Mouse (Mus musculus): Measurements from ENCODE around the gene 6030458C11Rik. TPM values are rescaled to one million over a fixed set of nuclear protein-coding genes. Genes with fewer than 3 reads are reported as not detected.

The 6030458C11Rik gene
- total RNA-seq (2021): 10 to 100 TPM; 16.3 to 19.1 TPM
- long read RNA-seq, experiment 1, transcript 6030458C11Rik-201 (9 exons, 3,966 nt): major isoform, 16 of 23 reads
- long read RNA-seq, experiment 1, partial matches to known transcripts: 0 of 23 reads
- long read RNA-seq, experiment 1, other reads (novel, unspliced or antisense): 5 of 23 reads
- long read RNA-seq, experiment 2, transcript 6030458C11Rik-201 (9 exons, 3,966 nt): major isoform, 28 of 36 reads
- long read RNA-seq, experiment 2, partial matches to known transcripts: 1 of 36 reads
- long read RNA-seq, experiment 2, other reads (novel, unspliced or antisense): 7 of 36 reads

DNA sequence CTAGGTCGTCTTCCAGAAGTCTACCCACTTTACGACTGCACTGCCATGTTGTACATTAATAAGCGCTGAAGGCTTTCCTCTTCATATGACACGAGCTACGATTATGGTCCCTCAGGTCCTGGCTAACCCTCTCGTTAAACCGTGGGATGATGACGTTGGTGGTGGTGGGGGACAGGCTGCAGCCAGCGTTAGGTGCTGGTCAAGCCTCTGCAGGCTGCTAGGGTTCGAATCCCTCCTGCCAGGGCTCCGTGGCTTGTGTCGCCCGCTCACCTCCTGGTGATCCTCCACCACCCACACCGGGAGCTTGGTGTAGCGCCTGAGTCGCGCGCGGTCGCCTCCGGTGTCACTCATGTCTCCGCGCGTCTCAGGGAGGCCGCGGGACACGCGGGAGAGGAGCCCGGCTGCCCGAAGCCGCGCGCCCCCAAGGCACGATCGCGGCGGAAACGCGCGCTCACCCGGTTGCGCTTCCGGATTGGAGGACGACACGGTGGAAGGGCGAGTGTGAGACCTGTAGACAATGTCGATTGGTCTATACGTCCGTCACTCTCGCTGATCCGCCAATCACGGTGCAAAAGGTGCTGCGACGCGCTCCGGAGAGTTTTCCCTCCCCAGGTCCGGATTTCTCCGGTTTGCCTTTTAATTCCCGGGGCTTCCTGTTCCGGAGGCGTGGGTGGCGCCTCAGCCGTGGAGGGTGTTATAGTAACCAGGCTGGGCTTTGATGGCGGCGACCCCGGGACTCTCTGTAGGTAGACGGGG, at the start of gene 6030458C11Rik, which contains the start of gene Drosha:
Gene 6030458C11Rik, minus strand, starts transcription at position 453 of the 756 bp plus-strand sequence.
Gene Drosha, plus strand, starts transcription at position 619 of the 756 bp plus-strand sequence.
- peak; percentile 95 to 97 for DNase-seq (ENCODE audit: low spot score in 2 of 2)

DNA sequence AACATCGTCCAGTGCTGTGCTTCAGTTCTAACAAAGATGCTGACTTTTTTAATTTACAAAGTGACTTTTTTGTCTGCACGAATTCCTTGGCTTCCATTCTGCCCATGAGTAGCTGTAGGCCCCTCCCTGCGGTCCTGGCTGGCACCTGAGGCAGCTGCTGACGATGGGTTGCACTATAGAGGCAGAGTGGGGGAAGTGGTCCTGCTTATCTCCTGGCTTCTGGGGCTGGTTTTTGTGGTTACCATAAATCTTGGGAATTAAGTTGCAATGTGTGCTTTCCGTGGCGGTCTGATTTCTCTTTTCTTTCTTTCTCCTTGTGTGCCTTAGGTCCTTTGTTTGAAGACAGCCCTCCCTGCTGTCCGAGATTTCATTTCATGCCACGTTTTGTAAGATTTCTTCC, 42.8 kb upstream of the 6030458C11Rik start:
- DNase-seq (ENCODE audit: low spot score in 2 of 2): no peak

DNA sequence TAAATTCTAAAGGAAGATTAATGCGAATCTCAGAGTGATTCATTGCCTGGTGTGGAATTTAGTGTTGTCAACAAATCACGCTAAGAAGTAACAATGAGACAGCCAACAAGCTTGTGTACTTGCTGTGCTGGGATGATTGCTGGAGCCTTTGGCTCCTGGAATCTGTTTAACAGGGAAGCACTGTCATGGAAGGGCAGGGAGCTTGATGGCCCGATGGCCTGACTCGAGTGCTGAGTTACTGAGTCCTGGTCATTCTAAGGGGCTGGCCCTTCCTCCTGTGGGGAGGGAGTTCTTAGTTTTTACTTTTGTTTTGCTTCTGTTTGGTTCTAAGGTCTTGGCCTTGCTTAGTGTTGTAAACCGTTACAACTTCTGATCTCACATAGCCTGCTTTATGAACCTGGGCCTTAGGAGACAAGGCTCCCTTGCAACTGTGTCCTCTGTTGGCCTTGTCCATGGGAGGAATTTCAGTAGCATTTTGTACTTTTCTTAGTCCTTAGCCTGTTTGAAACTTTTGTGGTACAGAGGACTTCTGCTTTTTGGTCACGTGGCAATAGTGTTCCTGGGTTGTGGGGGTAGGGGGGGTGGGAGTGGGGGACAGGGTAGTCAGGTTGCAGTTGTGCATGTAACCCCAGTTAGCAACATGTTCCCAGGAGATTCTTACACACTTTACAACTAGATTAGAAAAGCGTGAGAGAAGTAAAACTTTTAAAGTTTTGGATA, 41.3 kb upstream of the 6030458C11Rik start:
- DNase-seq (ENCODE audit: low spot score in 2 of 2): no peak

DNA sequence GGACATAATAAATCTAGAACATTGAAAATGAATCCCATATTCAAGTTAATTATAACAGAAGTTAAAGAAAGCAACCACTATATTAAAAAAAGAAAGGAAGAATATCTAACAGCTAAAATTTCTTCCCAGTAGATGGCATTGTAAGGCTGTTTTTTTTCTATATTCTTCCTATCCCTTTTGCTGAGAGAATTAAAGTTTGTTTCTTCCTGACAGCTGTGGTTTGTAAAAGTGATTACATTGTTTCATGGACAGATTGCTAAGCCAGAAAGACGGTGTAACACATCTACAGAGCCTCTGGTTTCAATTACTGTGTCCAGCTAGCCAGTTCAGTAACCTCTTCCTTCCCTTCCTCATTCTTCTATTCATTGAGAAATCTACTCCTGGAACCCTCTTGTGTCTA, 39.2 kb upstream of the 6030458C11Rik start:
- no peak for DNase-seq (ENCODE audit: low spot score in 2 of 2)

DNA sequence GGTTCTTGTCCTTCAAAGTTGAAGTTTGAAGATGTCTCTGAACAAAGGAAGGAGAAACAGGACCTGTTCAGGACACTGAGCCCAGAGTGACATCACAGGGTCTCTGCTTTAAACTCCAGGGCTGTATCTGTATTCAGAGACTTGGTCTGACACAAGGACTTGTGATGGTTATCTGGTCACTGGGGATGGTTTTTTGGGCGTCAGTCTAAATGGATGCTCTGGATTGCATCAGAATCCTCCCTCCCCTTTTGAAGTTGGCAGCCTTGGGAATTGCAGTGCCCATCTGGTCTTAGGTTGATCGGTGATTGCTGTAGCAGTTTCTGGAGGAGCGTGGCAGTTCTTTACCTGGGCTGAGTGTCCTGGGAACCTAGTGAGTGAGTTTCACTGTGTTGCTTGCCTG, 37.6 kb upstream of the 6030458C11Rik start:
- DNase-seq (ENCODE audit: low spot score in 2 of 2): no peak

DNA sequence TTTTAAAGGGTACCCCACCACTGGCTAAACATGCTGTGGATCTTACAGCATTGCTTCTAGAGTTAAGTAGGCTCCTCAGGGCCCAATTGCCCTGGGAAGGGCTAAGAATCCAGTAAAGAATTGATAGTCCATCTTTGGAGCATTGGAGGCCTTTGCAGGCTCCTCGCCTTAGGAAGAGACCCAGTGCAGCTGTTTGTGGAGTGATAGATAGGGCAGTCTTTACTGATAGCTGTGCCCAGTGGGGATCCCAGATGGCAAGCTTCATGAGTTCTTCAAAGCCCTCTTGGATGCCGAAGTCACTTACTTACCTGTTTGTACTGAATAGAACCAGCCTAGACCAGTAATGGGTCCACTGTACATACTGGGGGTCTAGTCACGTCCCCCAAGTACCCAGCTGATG, 34.2 kb upstream of the 6030458C11Rik start:
- no peak for DNase-seq (ENCODE audit: low spot score in 2 of 2)

DNA sequence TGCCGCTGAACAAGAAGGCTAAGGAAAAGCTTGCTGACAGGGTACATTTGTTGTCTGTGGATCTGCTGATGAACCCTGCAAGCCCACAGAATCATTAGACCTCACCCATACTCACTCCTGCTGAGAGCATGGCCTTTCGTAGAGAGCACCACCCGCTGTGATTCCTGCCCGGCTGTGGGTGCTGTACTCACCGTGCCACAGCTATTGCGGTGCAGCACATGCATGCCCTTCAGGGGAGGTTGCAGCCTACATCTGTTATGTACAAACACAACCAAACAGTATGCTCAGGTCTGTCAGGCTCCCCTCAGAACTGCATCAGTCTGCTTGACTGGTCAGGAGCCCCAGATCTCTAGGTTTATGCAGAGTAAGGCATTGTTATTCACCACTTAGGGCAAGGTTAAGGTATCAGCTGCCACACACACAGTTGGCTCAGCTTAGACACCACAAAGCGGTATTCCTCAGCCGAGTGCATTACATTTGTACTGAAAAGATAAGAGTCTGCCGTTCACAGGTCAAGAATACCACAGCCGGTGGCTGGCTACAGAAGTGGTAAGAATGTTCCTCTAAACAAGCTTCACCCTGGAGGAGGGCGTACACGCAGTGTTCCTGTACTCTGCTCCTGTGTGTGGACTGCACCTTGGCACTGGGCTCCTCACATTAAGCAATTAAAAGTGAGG, 33.5 kb upstream of the 6030458C11Rik start:
- DNase-seq (ENCODE audit: low spot score in 2 of 2): no peak

DNA sequence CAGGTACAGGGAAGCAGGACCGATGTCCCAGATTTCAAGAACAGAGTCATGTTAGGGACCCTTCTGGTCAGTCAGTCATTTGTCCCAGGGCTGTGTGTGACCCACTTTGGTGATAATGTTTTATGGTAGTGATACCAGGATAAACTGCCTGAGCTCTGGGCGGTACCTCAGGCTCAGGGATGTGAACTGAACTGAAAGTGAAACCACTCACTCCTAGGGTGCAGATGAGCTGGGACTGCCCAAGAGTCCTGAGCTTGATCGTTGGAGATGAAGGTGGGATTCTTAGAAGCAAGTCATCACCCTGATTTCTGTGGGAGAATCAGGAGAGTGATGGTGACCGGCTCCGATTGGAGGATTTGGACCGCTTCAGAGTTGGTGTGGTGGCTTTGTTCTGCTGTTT, 32.3 kb upstream of the 6030458C11Rik start:
- DNase-seq (ENCODE audit: low spot score in 2 of 2): no peak

DNA sequence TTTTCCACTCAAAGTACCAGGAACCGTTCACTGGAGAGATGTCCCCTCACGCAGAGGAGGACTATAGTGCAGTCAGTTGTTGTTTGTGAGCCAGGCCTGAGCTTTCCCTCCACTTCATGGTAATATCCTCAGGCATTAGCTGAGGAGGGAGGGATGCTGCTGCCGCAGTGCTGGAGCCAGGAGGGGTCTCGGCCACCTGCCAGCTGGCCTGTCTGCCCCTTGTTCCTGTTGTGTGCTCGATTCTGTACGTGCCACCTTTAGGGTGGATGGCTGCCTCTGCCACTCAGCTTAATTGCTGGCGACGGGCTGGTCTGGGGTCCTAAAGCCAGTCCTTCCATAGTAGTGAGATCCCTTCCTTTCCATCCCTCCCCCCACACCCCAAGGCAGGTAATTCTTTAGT, 29.0 kb upstream of the 6030458C11Rik start:
- DNase-seq (ENCODE audit: low spot score in 2 of 2): no peak

DNA sequence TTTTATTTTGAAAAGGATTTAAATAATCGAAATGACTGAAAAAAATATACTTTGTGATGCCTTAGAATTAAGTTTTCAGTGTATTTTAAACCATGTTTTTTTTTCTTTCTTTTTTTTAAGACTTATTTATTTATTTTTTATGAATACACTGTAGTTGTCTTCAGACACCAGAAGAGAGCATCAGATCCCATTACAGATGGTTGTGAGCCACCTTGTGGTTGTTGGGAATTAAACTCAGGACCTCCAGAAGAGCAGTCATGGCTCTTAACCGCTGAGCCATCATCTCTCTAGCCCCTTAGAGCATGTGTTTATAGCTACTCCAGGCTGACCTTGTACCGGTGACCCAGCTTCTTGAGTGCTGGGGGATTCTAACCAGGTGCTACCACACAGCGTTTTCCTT, 24.9 kb upstream of the 6030458C11Rik start:
- no peak for DNase-seq (ENCODE audit: low spot score in 2 of 2)

DNA sequence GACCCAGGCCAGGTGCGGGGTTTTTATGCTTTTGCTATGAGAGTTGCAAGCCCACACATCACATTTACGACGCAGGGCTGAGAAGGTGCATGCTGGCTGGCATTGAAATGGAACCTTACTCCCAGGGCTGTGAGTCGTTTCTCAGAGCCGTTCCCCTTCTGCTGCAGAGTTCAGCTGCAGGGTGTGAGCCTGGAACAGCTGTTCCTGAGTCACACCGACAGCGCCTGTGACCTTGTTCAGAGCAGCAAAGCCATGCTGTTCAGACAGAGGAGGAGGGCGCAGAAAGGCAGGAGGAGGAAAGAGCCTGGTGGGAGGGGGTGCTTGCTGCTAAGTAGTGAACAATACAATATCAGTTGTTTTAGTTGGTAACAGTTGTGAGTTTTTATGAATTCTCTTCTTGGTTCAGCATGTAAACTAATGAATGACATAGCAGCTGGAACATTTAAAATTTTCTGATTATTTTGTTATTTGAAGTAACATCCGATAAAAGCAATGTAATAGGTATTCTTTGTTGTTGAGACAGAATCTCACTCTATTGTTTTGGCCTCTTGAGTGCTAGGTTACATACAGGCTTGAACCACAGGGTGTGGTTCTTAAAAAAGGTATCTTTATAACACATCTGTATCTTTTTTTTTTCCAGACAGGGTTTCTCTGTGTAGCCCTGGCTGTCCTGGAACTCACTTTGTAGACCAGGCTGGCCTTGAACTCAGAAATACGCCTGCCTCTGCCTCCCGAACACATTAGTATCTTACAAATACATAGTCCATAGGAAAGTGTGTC, 23.9 kb upstream of the 6030458C11Rik start:
- DNase-seq (ENCODE audit: low spot score in 2 of 2): no peak

DNA sequence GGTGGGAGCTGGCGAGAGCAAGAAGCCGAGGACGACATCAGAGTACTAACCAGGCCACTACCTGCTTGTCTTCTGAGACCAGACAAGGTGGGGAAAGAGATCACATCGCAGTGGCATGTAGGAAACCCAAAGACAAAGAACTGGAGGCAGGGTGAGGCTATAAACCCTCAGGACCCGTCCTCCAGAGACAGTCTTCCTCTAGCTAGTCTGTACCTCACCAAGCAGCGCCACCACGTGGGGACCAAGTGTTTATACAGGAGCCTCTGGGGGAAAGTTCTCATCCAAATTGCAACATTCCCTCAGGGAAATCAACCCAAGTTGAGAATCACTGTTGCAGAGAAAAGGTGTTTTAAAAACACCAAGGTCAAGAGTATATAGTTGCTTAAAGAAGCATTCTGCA, 18.4 kb upstream of the 6030458C11Rik start:
- DNase-seq (ENCODE audit: low spot score in 2 of 2): no peak

DNA sequence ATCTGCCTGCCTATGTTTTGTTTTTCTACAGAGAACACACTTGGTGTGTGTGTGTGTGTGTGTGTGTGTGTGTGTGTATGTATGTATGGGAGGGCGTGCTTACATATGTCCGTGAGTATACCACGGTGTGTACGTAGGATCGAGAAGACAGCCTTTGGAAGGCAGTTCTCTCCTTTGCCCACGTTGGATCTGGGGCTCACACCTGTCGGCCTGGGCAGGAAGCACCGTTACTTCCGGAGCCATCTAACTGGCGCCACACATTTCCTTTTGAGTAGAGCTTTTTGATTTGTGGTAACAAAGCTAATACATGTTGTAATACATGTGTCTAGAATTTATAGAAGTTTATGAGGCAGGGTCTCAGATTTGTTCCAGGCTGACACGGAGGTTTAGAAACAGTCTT, 16.3 kb upstream of the 6030458C11Rik start:
- DNase-seq (ENCODE audit: low spot score in 2 of 2): no peak

DNA sequence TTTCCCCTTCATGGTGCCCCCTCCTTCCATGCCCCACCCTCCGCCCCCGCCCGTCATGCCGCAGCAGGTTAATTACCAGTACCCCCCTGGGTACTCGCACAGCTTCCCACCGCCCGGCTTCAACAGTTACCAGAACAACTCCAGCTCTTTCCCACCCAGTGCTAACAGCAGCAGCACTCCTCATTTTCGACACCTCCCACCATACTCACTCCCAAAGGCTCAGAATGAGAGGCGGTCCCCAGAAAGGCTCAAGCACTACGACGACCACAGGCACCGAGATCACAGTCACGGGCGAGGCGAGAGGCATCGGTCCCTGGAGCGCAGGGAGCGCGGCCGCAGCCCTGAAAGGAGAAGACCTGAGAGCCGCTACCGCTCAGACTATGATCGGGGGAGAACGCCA, 9.8 kb upstream of the 6030458C11Rik start:
- DNase-seq (ENCODE audit: low spot score in 2 of 2): no peak

DNA sequence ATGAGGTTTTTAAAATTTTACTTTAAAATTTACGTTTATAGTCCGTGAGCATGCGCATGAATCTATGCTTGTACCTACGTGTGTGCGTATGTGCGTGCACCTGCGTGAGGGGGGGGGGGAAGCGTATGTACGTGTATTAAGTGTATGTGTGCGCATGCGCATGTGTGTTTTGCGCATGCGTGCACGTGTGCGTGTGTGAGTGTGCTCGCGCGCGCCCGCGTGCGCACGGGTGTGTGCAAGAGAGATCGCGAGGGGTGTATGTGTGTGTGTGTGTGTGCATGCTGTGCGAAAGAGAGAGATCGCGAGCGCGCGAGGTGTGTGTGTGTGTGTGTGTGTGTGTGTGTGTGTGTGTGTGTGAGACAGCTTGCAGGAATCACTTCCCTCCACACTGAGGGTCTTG, 8.9 kb upstream of the 6030458C11Rik start:
- DNase-seq (ENCODE audit: low spot score in 2 of 2): no peak

DNA sequence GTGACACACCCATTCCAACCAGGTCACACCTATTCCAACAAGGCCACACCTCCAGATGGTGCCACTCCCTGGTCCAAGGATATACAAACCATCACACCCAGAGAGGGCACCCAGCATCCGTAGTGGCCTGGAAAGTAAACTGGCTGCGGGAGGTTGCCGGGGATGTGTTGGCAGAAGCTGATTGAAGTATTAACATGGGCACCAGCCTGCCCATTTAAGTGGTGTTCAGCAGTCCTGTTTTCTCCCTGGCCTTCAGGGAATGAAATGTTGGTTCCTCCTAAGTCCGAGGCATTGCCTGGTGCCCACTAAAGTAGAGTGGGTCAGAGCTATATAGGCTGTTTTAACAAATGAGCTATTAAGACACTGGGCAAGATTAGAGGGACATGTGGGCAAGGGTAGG, 8.2 kb upstream of the 6030458C11Rik start:
- no peak for DNase-seq (ENCODE audit: low spot score in 2 of 2)

DNA sequence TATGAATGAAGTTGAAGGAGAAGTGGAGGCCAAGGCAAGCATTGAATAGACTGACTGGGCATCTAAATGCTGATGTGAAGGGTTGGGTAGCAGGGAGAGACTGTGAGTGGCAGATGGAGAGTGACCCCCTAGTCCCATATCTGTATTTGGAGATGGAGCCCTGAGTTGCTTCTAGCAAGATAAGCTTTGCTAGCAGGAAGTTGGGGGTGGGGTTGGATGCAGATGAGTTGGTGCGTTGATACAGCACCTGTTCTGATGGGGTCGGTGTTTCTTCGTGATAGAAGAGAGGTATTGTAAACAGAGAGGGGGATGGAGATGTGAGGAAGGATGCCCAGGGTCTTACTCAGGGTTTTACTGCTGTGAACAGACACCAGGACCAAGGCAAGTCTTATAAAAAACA, 5.4 kb upstream of the 6030458C11Rik start:
- DNase-seq (ENCODE audit: low spot score in 2 of 2): no peak

DNA sequence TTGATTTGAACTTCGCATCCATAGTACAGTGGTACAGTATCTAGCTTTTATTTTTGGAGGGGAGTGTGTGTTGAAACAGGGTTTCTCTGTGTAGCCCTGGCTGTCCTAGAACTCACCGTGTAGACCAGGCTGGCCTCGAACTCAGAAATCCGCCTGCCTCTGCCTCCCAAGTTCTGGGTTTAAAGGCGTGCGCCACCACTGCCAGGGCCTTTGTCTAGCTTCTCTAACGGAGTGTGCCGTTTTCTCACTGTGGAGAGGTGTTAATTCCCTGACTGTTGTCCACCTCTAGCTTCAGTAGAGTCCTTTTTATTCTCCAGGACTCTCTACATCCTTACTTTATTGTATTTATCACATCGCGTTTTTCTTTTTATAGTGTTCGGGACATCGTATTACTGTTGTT, 959 bp upstream of the 6030458C11Rik start:
- DNase-seq (ENCODE audit: low spot score in 2 of 2): no peak

DNA sequence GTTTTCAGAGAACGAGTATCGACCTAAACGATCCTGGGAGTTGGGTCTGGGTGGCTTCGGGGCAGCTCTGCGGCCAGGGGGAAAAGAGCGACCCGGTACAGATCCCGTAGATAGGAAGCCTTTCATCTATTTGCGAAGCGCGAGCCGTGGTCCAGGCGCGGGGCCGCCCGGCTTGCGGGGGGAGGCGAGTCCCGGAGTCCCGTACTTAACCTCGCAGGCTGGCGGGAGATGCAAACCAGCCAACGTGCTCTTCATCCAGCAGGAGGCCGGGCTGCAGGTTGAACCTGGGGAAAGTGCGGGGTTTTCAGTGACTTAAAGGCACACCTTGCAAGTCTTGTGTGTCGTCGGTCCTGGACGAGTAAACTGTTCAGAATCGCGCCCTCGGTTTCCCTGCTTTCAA, 516 bp upstream of the 6030458C11Rik start:
- DNase-seq (ENCODE audit: low spot score in 2 of 2): peak in 1 of 2 experiments; percentile 31

DNA sequence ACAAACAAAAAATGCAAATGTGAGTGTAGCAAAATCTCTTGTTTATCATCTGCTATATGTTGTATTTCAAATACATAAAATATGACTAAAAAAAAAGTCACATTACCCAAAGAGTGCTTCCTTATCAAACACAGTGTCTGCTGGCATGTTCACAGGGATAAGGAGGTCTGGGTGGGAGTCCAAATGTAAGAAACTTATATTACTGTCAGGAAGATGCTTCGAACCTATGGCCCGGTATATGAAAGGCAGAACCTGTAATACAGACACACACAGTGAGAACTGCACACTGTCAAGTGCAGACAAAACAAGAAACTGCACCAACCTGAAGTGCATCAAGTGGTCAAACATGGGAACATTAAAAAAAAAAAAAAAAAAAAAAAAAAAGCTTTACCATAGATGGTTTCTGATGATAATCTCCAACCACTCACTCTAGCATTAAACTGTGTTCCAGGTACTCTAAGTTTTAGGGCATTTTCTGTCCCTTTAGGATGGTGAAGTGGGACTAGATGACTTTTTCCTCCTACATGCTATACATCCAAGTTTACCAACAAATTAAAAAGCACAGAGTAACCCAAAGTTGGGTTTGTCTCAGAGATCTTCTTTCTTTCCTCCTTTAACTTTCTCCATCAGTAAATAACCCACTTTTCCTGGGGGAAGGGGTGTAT, 862 bp downstream of the 6030458C11Rik start:
- no peak for DNase-seq (ENCODE audit: low spot score in 2 of 2)

All from gastrocnemius, postnatal 4 days (tissue).